Mouse (Mus musculus): ENCODE data around the gene Morn1.

Morn1 gene

GRCm38 (mm10) chr4:155164550-155164949 lies 78.2 kb downstream of the Morn1 start:
- DNase-seq: peak; percentile 70

GRCm38 (mm10) chr4:155165861-155166260 lies 79.5 kb downstream of the Morn1 start:
- no peak for DNase-seq

- DNase-seq: no peak
Measured at GRCm38 (mm10) chr4:155168835-155169252, 82.5 kb downstream of the Morn1 start.

- no peak for DNase-seq
Measured at GRCm38 (mm10) chr4:155170614-155171212, 84.3 kb downstream of the Morn1 start.

- peak; percentile 64 for DNase-seq
Measured at GRCm38 (mm10) chr4:155171961-155172533, 85.7 kb downstream of the Morn1 start.

- peak; percentile 91 for DNase-seq
Measured at GRCm38 (mm10) chr4:155172909-155173821, 86.8 kb downstream of the Morn1 start.

- DNase-seq: no peak
Measured at GRCm38 (mm10) chr4:155173822-155174785, 87.7 kb downstream of the Morn1 start.

- DNase-seq: no peak
Measured at GRCm38 (mm10) chr4:155176210-155176609, 89.8 kb downstream of the Morn1 start.

GRCm38 (mm10) chr4:155178274-155178673 lies 91.9 kb downstream of the Morn1 start:
- peak; percentile 82 for DNase-seq

- no peak for DNase-seq
Measured at GRCm38 (mm10) chr4:155178981-155179512, 92.7 kb downstream of the Morn1 start.

GRCm38 (mm10) chr4:155183201-155183600 lies 96.8 kb downstream of the Morn1 start:
- DNase-seq: no peak

- DNase-seq: no peak
Measured at GRCm38 (mm10) chr4:155184248-155185070, 98.1 kb downstream of the Morn1 start.

- no peak for DNase-seq
Measured at GRCm38 (mm10) chr4:155185845-155186244, 99.5 kb downstream of the Morn1 start.

- DNase-seq: no peak
Measured at GRCm38 (mm10) chr4:155187192-155187674, 100.9 kb downstream of the Morn1 start.

GRCm38 (mm10) chr4:155188341-155188740 lies 102.0 kb downstream of the Morn1 start:
- DNase-seq: no peak

GRCm38 (mm10) chr4:155188803-155189202 lies 102.4 kb downstream of the Morn1 start:
- no peak for DNase-seq

GRCm38 (mm10) chr4:155189711-155190139 lies 103.3 kb downstream of the Morn1 start:
- DNase-seq: no peak

- DNase-seq: no peak
Measured at GRCm38 (mm10) chr4:155190275-155190674, 103.9 kb downstream of the Morn1 start.

Data from layer of hippocampus, adult 9-11 months (tissue).